Mouse (Mus musculus) limb, embryonic 14.5 days (tissue): ENCODE data around the gene Nmnat3. TPM values are rescaled to one million over a fixed set of nuclear protein-coding genes. Genes with fewer than 3 reads are reported as not detected.

Experiments used
- ATAC-seq: fragments of 200-750 bp; cut with Nextera tagmentation; 2 replicates; pipeline ENCODE4 v1.8.0; 2017; ENCODE audit warnings: low read depth, moderate number of reproducible peaks, moderate TSS enrichment; ENCODE audit not compliant: low FRiP score
- DNase-seq: peaks from one replicate; pipeline ENCODE4 v3.0.0-alpha.2; 2015; ENCODE audit warnings: low spot score
- H3K27ac ChIP-seq: fragments of 300-500 bp; sonication (generic); replicated peaks from 2 replicates; pipeline ENCODE4 v1.5.1; 2014; ENCODE audit warnings: low read depth, mild to moderate bottlenecking, low read length, moderate library complexity, mixed read lengths
- H3K27me3 ChIP-seq: fragments of 300-500 bp; sonication (generic); 2 replicates; pipeline ENCODE4 v1.6.1; 2014; ENCODE audit warnings: low read length, mixed read lengths; ENCODE audit not compliant: control insufficient read depth, insufficient read depth
- H3K36me3 ChIP-seq: fragments of 300-500 bp; sonication (generic); 2 replicates; pipeline ENCODE4 v1.6.1; 2014; ENCODE audit warnings: mild to moderate bottlenecking, low read length, moderate library complexity, mixed read lengths; ENCODE audit not compliant: control insufficient read depth, insufficient read depth
- H3K4me1 ChIP-seq: fragments of 300-500 bp; sonication (generic); 2 replicates; pipeline ENCODE4 v1.6.1; 2014; ENCODE audit warnings: antibody characterized with exemption, low read length, mixed read lengths; ENCODE audit not compliant: control insufficient read depth, insufficient read depth
- H3K4me2 ChIP-seq: fragments of 300-500 bp; sonication (generic); replicated peaks from 2 replicates; pipeline ENCODE4 v1.6.1; 2014; ENCODE audit warnings: low read depth, mild to moderate bottlenecking, low read length, moderate library complexity; ENCODE audit not compliant: severe bottlenecking
- H3K4me3 ChIP-seq: fragments of 300-500 bp; sonication (generic); replicated peaks from 2 replicates; pipeline ENCODE4 v1.5.1; 2014; ENCODE audit warnings: low read length
- H3K9ac ChIP-seq: fragments of 300-500 bp; sonication (generic); 2 replicates; pipeline ENCODE4 v1.6.1; 2014; ENCODE audit warnings: mild to moderate bottlenecking, low read depth, low read length, moderate library complexity; ENCODE audit not compliant: severe bottlenecking
- H3K9me3 ChIP-seq: fragments of 300-500 bp; sonication (generic); 2 replicates; pipeline ENCODE4 v1.6.1; 2016; ENCODE audit warnings: low read length; ENCODE audit not compliant: control insufficient read depth
- POLR2A ChIP-seq: fragments of 200-500 bp; IDR thresholded peaks from 2 replicates; pipeline ENCODE4 v1.8.0; 2012; ENCODE audit warnings: inconsistent platforms, mild to moderate bottlenecking, moderate library complexity, borderline replicate concordance; ENCODE audit not compliant: insufficient read depth, insufficient read length; ENCODE audit errors: extremely low read depth
- WGBS: fragments of 180-500 bp; shearing (Covaris S2); extraction: QIAGEN DNeasy Blood & Tissue Kit; methylation state at CpG from one replicate; pipeline ENCODE4 v1.1.7; 2014; 5-methylcytosine and 5-hydroxymethylcytosine counted together
- polyA plus RNA-seq, 2 experiments: library from polyadenylated mRNA; depleted of rRNA in 1 of 2; stranded (reverse) in 1 of 2; unstranded in 1 of 2; fragments of >200 nt; fragmentation: Nextera tagmentation in 1 of 2; extraction: Ambion mirVana in 1 of 2; gene quantifications; 2 replicates each; pipeline versions ENCODE4 v1.2.1 to v1.2.3; 2012 to 2014

Gene Nmnat3
- polyA plus RNA-seq, 2 experiments, result 3.5 to 7.1 TPM

GRCm38 (mm10) chr9:98367333-98367962 lies 80.2 kb downstream of the Nmnat3 start:
- TF ChIP-seq POLR2A, result no peak
- H3K27me3 ChIP-seq, result no peaks in the 10 kb centered on the region
- no peak overlapping the region for H3K27ac ChIP-seq
- no peaks in the 10 kb centered on the region for H3K36me3 ChIP-seq
- 89% methylated on average over 13 of the region's 13 CpGs for WGBS
- H3K4me2 ChIP-seq, result no peak overlapping the region
- H3K4me3 ChIP-seq, result no peak overlapping the region
- no peak overlapping the region for H3K9ac ChIP-seq
- ATAC-seq (no peak), DNase-seq (no peak)
- H3K4me1 ChIP-seq, result no peaks in the 10 kb centered on the region
- H3K9me3 ChIP-seq, result no peaks in the 10 kb centered on the region

- H3K4me2 ChIP-seq, result no peak overlapping the region
- no peak for DNase-seq
- H3K4me3 ChIP-seq, result no peak overlapping the region
- H3K36me3 ChIP-seq, result no peaks in the 10 kb centered on the region
- no peaks in the 10 kb centered on the region for H3K27me3 ChIP-seq
- no peaks in the 10 kb centered on the region for H3K9me3 ChIP-seq
- WGBS, result 81% methylated on average over 8 of the region's 8 CpGs
- no peak overlapping the region for H3K27ac ChIP-seq
- no peak for TF ChIP-seq POLR2A
- H3K4me1 ChIP-seq, result no peaks in the 10 kb centered on the region
- ATAC-seq, result no peak
- H3K9ac ChIP-seq, result no peak overlapping the region
Measured at GRCm38 (mm10) chr9:98369707-98370106, 82.5 kb downstream of the Nmnat3 start.

GRCm38 (mm10) chr9:98373358-98373757 lies 86.1 kb downstream of the Nmnat3 start:
- TF ChIP-seq POLR2A, result no peak
- Histone ChIP-seq H3K9ac (no peak overlapping the region), H3K4me3 (no peak overlapping the region), H3K4me2 (no peak overlapping the region), H3K9me3 (no peaks in the 10 kb centered on the region), H3K27ac (no peak overlapping the region), H3K4me1 (peaks cover 4% of the 10 kb centered on the region; the same call in 1 of the 2 replicates), H3K27me3 (no peaks in the 10 kb centered on the region), H3K36me3 (no peaks in the 10 kb centered on the region)
- no peak for DNase-seq
- WGBS, result 95% methylated on average over 5 of the region's 5 CpGs
- no peak for ATAC-seq

GRCm38 (mm10) chr9:98374897-98375296 lies 87.7 kb downstream of the Nmnat3 start:
- Histone ChIP-seq H3K27me3 (no peaks in the 10 kb centered on the region), H3K4me3 (no peak overlapping the region), H3K36me3 (no peaks in the 10 kb centered on the region), H3K4me1 (peaks cover 4% of the 10 kb centered on the region; the same call in 1 of the 2 replicates), H3K9me3 (no peaks in the 10 kb centered on the region), H3K9ac (no peak overlapping the region), H3K27ac (no peak overlapping the region), H3K4me2 (no peak overlapping the region)
- ATAC-seq, result no peak
- DNase-seq, result no peak
- TF ChIP-seq POLR2A, result no peak
- 57% methylated on average over 11 of the region's 11 CpGs for WGBS

GRCm38 (mm10) chr9:98375329-98376170 lies 88.3 kb downstream of the Nmnat3 start:
- H3K4me2 ChIP-seq, result no peak overlapping the region
- no peaks in the 10 kb centered on the region for H3K27me3 ChIP-seq
- no peak overlapping the region for H3K9ac ChIP-seq
- H3K9me3 ChIP-seq, result no peaks in the 10 kb centered on the region
- no peak for TF ChIP-seq POLR2A
- 26% methylated on average over 5 of the region's 5 CpGs for WGBS
- no peak for ATAC-seq
- H3K4me3 ChIP-seq, result no peak overlapping the region
- H3K36me3 ChIP-seq, result no peaks in the 10 kb centered on the region
- H3K4me1 ChIP-seq, result peaks cover 6% of the 10 kb centered on the region; the same call in 1 of the 2 replicates
- DNase-seq, result no peak
- H3K27ac ChIP-seq, result no peak overlapping the region
